Mouse (Mus musculus) spleen, adult 2 months (tissue): Measurements from ENCODE around the gene Adamtsl2. TPM values are rescaled to one million over a fixed set of nuclear protein-coding genes. Genes with fewer than 3 reads are reported as not detected.
A peak's percentile ranks its signal among the peaks of the same experiment; 100 is the strongest.

Experiments
- DNase-seq, 2 experiments: peaks; one replicate each; pipeline versions ENCODE4 v3.0.0 to v3.0.0-alpha.2; 2012 to 2021; ENCODE audit warnings: low spot score in 2 of 2, low read depth in 1 of 2
- H3K27ac ChIP-seq: fragments of 200-500 bp; 2 replicates; pipeline ENCODE4 v1.5.1; 2012; ENCODE audit warnings: low read length, inconsistent platforms; ENCODE audit not compliant: insufficient read depth
- H3K27me3 ChIP-seq: fragments of 200-500 bp; 2 replicates; pipeline ENCODE4 v1.6.1; 2012; ENCODE audit warnings: mild to moderate bottlenecking, moderate library complexity, low read length, inconsistent platforms; ENCODE audit not compliant: control insufficient read depth, insufficient read depth
- H3K36me3 ChIP-seq: fragments of 200-500 bp; 2 replicates; pipeline ENCODE4 v1.6.1; 2012; ENCODE audit warnings: mild to moderate bottlenecking, low read length, inconsistent platforms; ENCODE audit not compliant: control insufficient read depth, insufficient read depth
- H3K4me1 ChIP-seq: fragments of 200-500 bp; 2 replicates; pipeline ENCODE4 v1.6.1; 2011; ENCODE audit warnings: inconsistent platforms; ENCODE audit not compliant: control insufficient read depth, insufficient read depth, insufficient read length
- H3K4me3 ChIP-seq: fragments of 200-500 bp; 2 replicates; pipeline ENCODE4 v1.5.1; 2011; ENCODE audit warnings: mild to moderate bottlenecking, inconsistent platforms; ENCODE audit not compliant: insufficient read depth, insufficient read length; ENCODE audit errors: extremely low read depth
- CTCF ChIP-seq: fragments of 200-500 bp; IDR thresholded peaks from 2 replicates; pipeline ENCODE4 v1.5.1; 2011; ENCODE audit warnings: mild to moderate bottlenecking, inconsistent platforms; ENCODE audit not compliant: insufficient read depth, insufficient read length, insufficient replicate concordance; ENCODE audit errors: extremely low read depth
- POLR2A ChIP-seq: fragments of 200-500 bp; IDR thresholded peaks from 2 replicates; pipeline ENCODE4 v1.6.1; 2011; ENCODE audit warnings: low read depth, low read length, inconsistent platforms
- WGBS: fragments of 180-500 bp; shearing (Covaris S2); methylation state at CpG from one replicate; pipeline ENCODE4 v1.1.7; 2018; 5-methylcytosine and 5-hydroxymethylcytosine counted together
- polyA plus RNA-seq: library from polyadenylated mRNA; depleted of rRNA; stranded (reverse); fragments of >200 nt; gene quantifications from 2 replicates; pipeline ENCODE4 v1.2.3, GENCODE M21; 2012

The Adamtsl2 gene
- polyA plus RNA-seq, 1 experiment, result 45.1 TPM

- no peak for DNase-seq
- WGBS, result 91% methylated on average over 12 of the region's 12 CpGs
- TF ChIP-seq CTCF, result no peak
- TF ChIP-seq POLR2A, result no peak
- H3K4me1 ChIP-seq, result peaks cover 6% of the 10 kb centered on the region; the same call in 1 of the 2 replicates
- no peaks in the 10 kb centered on the region for H3K27me3 ChIP-seq
- no peak overlapping the region; the same call in 1 of the 2 replicates for H3K27ac ChIP-seq
- H3K4me3 ChIP-seq, result no peak overlapping the region
- no peaks in the 10 kb centered on the region for H3K36me3 ChIP-seq
These were observed 4.7 kb downstream of the Adamtsl2 start for GRCm38 (mm10) chr2:27083761-27084475.

GRCm38 (mm10) chr2:27084963-27085362 lies 5.8 kb downstream of the Adamtsl2 start:
- H3K36me3 ChIP-seq, result no peaks in the 10 kb centered on the region
- H3K4me1 ChIP-seq, result no peaks in the 10 kb centered on the region; the same call in 1 of the 2 replicates
- no peaks in the 10 kb centered on the region for H3K27me3 ChIP-seq
- H3K27ac ChIP-seq, result no peak overlapping the region
- no peak for TF ChIP-seq CTCF
- TF ChIP-seq POLR2A, result no peak
- DNase-seq, result no peak
- WGBS, result 38% methylated on average over 8 of the region's 8 CpGs
- no peak overlapping the region for H3K4me3 ChIP-seq

- no peak overlapping the region for H3K27ac ChIP-seq
- H3K4me3 ChIP-seq, result no peak overlapping the region
- H3K27me3 ChIP-seq, result no peaks in the 10 kb centered on the region
- DNase-seq, result no peak
- 74% methylated on average over 2 of the region's 2 CpGs for WGBS
- TF ChIP-seq POLR2A, result no peak
- no peak for TF ChIP-seq CTCF
- H3K4me1 ChIP-seq, result no peaks in the 10 kb centered on the region; the same call in 1 of the 2 replicates
- no peaks in the 10 kb centered on the region for H3K36me3 ChIP-seq
These were observed 6.6 kb downstream of the Adamtsl2 start for GRCm38 (mm10) chr2:27085801-27086200.

- TF ChIP-seq POLR2A (no peak), CTCF (no peak)
- Histone ChIP-seq H3K36me3 (no peaks in the 10 kb centered on the region), H3K4me1 (no peaks in the 10 kb centered on the region; the same call in 1 of the 2 replicates), H3K4me3 (no peak overlapping the region), H3K27me3 (no peaks in the 10 kb centered on the region), H3K27ac (no peak overlapping the region)
- no peak for DNase-seq
- WGBS, result 72% methylated on average over 4 of the region's 4 CpGs
These were observed 7.4 kb downstream of the Adamtsl2 start for GRCm38 (mm10) chr2:27086483-27087010.

- H3K27ac ChIP-seq, result no peak overlapping the region
- no peak overlapping the region for H3K4me3 ChIP-seq
- DNase-seq, result no peak
- no peaks in the 10 kb centered on the region for H3K27me3 ChIP-seq
- WGBS, result 90% methylated on average over 5 of the region's 5 CpGs
- H3K36me3 ChIP-seq, result no peaks in the 10 kb centered on the region
- H3K4me1 ChIP-seq, result no peaks in the 10 kb centered on the region; the same call in 1 of the 2 replicates
- TF ChIP-seq POLR2A (no peak), CTCF (no peak)
These were observed 8.4 kb downstream of the Adamtsl2 start for GRCm38 (mm10) chr2:27087581-27087980.

GRCm38 (mm10) chr2:27088071-27088644 lies 9.0 kb downstream of the Adamtsl2 start:
- WGBS, result 46% methylated on average over 18 of the region's 18 CpGs
- TF ChIP-seq POLR2A, result no peak
- TF ChIP-seq CTCF, result no peak
- Histone ChIP-seq H3K27me3 (no peaks in the 10 kb centered on the region), H3K27ac (peak overlapping the region; percentile 22; the same call in 1 of the 2 replicates), H3K4me3 (no peak overlapping the region), H3K36me3 (no peaks in the 10 kb centered on the region), H3K4me1 (no peaks in the 10 kb centered on the region; the same call in 1 of the 2 replicates)
- DNase-seq, result no peak

GRCm38 (mm10) chr2:27088700-27089099 lies 9.5 kb downstream of the Adamtsl2 start:
- Histone ChIP-seq H3K27me3 (no peaks in the 10 kb centered on the region), H3K4me1 (no peaks in the 10 kb centered on the region; the same call in 1 of the 2 replicates), H3K27ac (peak overlapping the region; percentile 17; the same call in 1 of the 2 replicates), H3K4me3 (no peak overlapping the region), H3K36me3 (no peaks in the 10 kb centered on the region)
- 70% methylated on average over 5 of the region's 5 CpGs for WGBS
- DNase-seq, result no peak
- no peak for TF ChIP-seq CTCF
- TF ChIP-seq POLR2A, result no peak
